Mouse (Mus musculus) C2C12 (cell line): ENCODE measurements around the gene Arpp19.

ENCODE experiments used
- CTCF ChIP-seq: IDR thresholded peaks from one replicate; pipeline ENCODE4 v1.5.1; 2011; ENCODE audit not compliant: control insufficient read depth, insufficient read depth, insufficient read length
- FOSL1 ChIP-seq: IDR thresholded peaks from one replicate; pipeline ENCODE4 v1.8.0; 2011; ENCODE audit warnings: mild to moderate bottlenecking, low read length; ENCODE audit not compliant: poor library complexity, insufficient read depth, severe bottlenecking
- MAX ChIP-seq: IDR thresholded peaks from one replicate; pipeline ENCODE4 v1.6.1; 2011; ENCODE audit warnings: mild to moderate bottlenecking, control low read depth
- MYOD1 ChIP-seq: IDR thresholded peaks from one replicate; pipeline ENCODE4 v1.6.1; 2011; ENCODE audit warnings: low read depth; ENCODE audit not compliant: control insufficient read depth, insufficient read length
- MYOG ChIP-seq: IDR thresholded peaks from one replicate; pipeline ENCODE4 v1.6.1; 2011; ENCODE audit not compliant: control insufficient read depth, insufficient read length; ENCODE audit errors: extremely low read depth
- USF1 ChIP-seq: IDR thresholded peaks from one replicate; pipeline ENCODE4 v1.6.1; 2011; ENCODE audit warnings: low read depth, mild to moderate bottlenecking, control low read depth, moderate library complexity

DNA sequence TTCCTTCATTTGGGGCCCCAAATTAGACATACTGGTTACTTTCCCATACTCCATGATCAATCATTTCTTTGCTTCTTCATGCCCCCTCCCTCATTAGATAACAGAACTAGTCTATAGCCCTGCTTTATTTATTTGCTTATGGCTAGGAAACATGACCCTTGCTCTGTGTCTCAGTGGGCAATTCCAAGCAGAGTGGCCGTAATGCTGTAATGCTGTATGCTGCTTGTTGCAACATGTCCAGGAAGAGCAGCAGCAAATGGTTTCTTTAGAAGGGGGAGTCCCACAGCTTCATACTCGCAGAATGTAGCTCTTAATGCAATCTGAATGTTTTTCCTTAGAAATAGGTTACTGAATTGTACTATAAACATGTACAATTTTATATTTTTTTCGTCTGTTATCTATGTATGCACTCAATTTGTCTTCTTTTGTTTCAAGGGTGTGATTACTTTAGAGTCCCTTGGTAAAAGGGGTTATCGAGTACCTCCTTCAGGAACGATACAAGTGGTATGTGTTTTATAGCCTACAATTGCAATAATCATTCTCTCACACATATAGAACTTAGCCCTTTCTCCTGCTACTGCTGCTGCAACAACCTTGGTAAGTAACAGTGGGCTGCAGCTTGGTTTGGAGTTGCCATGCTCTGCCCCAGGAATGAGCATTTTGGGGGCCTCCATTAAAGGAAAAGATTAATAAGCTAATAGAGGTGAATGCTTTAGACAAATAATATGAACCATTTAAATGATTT, 14.1 kb upstream of the Arpp19 start:
- TF ChIP-seq CTCF (no peak), MYOG (no peak), USF1 (no peak), MAX (no peak), FOSL1 (no peak), MYOD1 (no peak)
